Mouse (Mus musculus) intestine, embryonic 15.5 days (tissue): Measurements from ENCODE around the gene Prss40. TPM values are rescaled to one million over a fixed set of nuclear protein-coding genes. Genes with fewer than 3 reads are reported as not detected.

Experiments used
- polyA plus RNA-seq: library from polyadenylated mRNA; unstranded; fragments of >200 nt; fragmentation: Nextera tagmentation; extraction: Ambion mirVana; gene quantifications from 2 replicates; pipeline ENCODE4 v1.2.1, GENCODE M21; 2015

The Prss40 gene
- polyA plus RNA-seq, 1 experiment from 2014 or later = not detected

Other genes with a start within 250 kb of the Prss40 start
- 60.9 and 61.9 TPM in 2 replicates for gene Ccdc115, start 121.3 kb downstream of the Prss40 start, polyA plus RNA-seq
- gene Imp4, start 121.1 kb downstream of the Prss40 start, polyA plus RNA-seq = 109 and 113 TPM in 2 replicates
- 22.9 and 28.5 TPM in 2 replicates for gene Ptpn18, start 101.2 kb downstream of the Prss40 start, polyA plus RNA-seq
- gene Prss39, start 62.5 kb downstream of the Prss40 start, polyA plus RNA-seq = not detected in 2 replicates
- gene Cfc1, start 25.3 kb downstream of the Prss40 start, polyA plus RNA-seq = not detected in 2 replicates
- 0.68 and 0.92 TPM in 2 replicates for gene Amer3, start 18.7 kb upstream of the Prss40 start, polyA plus RNA-seq